ENCODE assay signal across 21 mouse cellular contexts in genomic region chr5:150122095-150122494, GRCm38 (mm10). TPM values are rescaled to one million over a fixed set of nuclear protein-coding genes. Genes with fewer than 3 reads are reported as not detected.
DNase-seq lines count a peak whose midpoint lies in the region; ATAC-seq and TF ChIP-seq lines count a peak whose summit lies in the region.
"Had no signal": no experiment of that assay in that cellular context is flagged by ENCODE, and none has a peak within 500 bp of the region (broad histone marks: within the 10 kb centered on the region; RNA-seq: fewer than 3 reads in every experiment).

No protein-coding gene starts in this region.

- no peaks in the 10 kb centered on the region for H3K79me2 ChIP-seq in MEL (ENCODE audit: control insufficient read depth, insufficient read depth, low read length, poor library complexity)

- TF ChIP-seq POLR2A in MEL (IDR thresholded peaks at IDR 0.05; ENCODE audit: control insufficient read depth in 1 of 2, insufficient read depth in 1 of 2, low read depth in 1 of 2, low read length in 2 of 2, poor library complexity in 1 of 2), result no peak

- peak; percentile 22 for ATAC-seq in granulocyte monocyte progenitor cell, adult 5-6 weeks (replicated peaks; ENCODE audit: poor library complexity, severe bottlenecking)
- ATAC-seq: activated CD4-positive, CD25-positive, alpha-beta regulatory T cell, adult 4 months; CD4-positive, CD25-positive, alpha-beta regulatory T cell, adult 4 months; forebrain, embryonic 13.5 days; forebrain, embryonic 15.5 days; forebrain, postnatal 0 days; Patski had no signal

- no peak for DNase-seq in layer of hippocampus, adult 2 months (ENCODE audit: low spot score in 2 of 2)
- no peak for DNase-seq in layer of hippocampus, adult 9-10 months (ENCODE audit: low spot score)
- DNase-seq in MEL (ENCODE audit: low read depth, low spot score), result peak; percentile 52
- DNase-seq in urinary bladder, postnatal 14 days (ENCODE audit: low spot score), result no peak
- no peak for DNase-seq in urinary bladder, postnatal 4 days (ENCODE audit: low spot score in 2 of 2)
- no peak for DNase-seq in gastrocnemius, postnatal 10 days
- DNase-seq: B cell, adult 2 months; cerebellum, adult 11-12 months; cerebellum, adult 9-11 months; forebrain, postnatal 0 days had no signal

- TF ChIP-seq CTCF in layer of hippocampus, adult 2 months (conservative IDR thresholded peaks at IDR 0.05), result no peak
- TF ChIP-seq CTCF in MEL (IDR thresholded peaks at IDR 0.05 in 2 of 3, conservative IDR thresholded peaks at IDR 0.05 in 1 of 3; ENCODE audit: control insufficient read depth in 1 of 3, insufficient read depth in 1 of 3, low read depth in 2 of 3, low read length in 3 of 3, poor library complexity in 1 of 3, severe bottlenecking in 1 of 3), result no peak; a peak in 1 of 6 replicates

- H3K9ac ChIP-seq in MEL (ENCODE audit: control insufficient read depth, low read depth, low read length, poor library complexity, severe bottlenecking), result no peak overlapping the region
- H3K9ac ChIP-seq: embryonic facial prominence, embryonic 12.5 days; forebrain, embryonic 13.5 days; forebrain, embryonic 15.5 days; forebrain, postnatal 0 days had no signal

- H3K9me3 ChIP-seq in MEL (replicated peaks; ENCODE audit: insufficient read depth, low read length), result no peaks in the 10 kb centered on the region
- H3K9me3 ChIP-seq: forebrain, embryonic 13.5 days; forebrain, embryonic 15.5 days had no signal

- peaks cover 0 to 4% of the 10 kb centered on the region in 2 experiments; a peak in 2 of 4 replicates for H3K36me3 ChIP-seq in MEL (ENCODE audit: control insufficient read depth in 1 of 2, insufficient read depth in 2 of 2, low read length in 2 of 2)
- H3K36me3 ChIP-seq: embryonic facial prominence, embryonic 10.5 days; embryonic facial prominence, embryonic 12.5 days; forebrain, embryonic 15.5 days; G1E had no signal

- TF ChIP-seq RAD21 in MEL (IDR thresholded peaks at IDR 0.05; ENCODE audit: low read depth, low read length), result no peak

- TF ChIP-seq EP300 in MEL (IDR thresholded peaks at IDR 0.05; ENCODE audit: low read depth in 1 of 2, low read length in 2 of 2), result no peak

- H3K4me3 ChIP-seq in layer of hippocampus, adult 2 months, result no peak overlapping the region; the same call in 1 of the 2 replicates
- no peak overlapping the region for H3K4me3 ChIP-seq in MEL (ENCODE audit: control insufficient read depth in 1 of 2, insufficient read depth in 1 of 2, low read depth in 2 of 2, low read length in 2 of 2)
- H3K4me3 ChIP-seq in brown adipose tissue, adult 24 weeks (ENCODE audit: insufficient read depth, low read depth, low read length), result no peak overlapping the region
- H3K4me3 ChIP-seq: embryonic facial prominence, embryonic 10.5 days; embryonic facial prominence, embryonic 12.5 days; forebrain, embryonic 13.5 days; forebrain, embryonic 15.5 days had no signal

- no peaks in the 10 kb centered on the region for H3K27me3 ChIP-seq in MEL (ENCODE audit: control insufficient read depth in 1 of 2, insufficient read depth in 2 of 2, low read length in 2 of 2)
- H3K27me3 ChIP-seq: CH12.LX; forebrain, embryonic 15.5 days; Patski had no signal

- H3K27ac ChIP-seq in layer of hippocampus, adult 2 months, result peak overlapping the region; percentile 81
- no peak overlapping the region for H3K27ac ChIP-seq in MEL (ENCODE audit: control insufficient read depth, low read depth, low read length)
- 0 out of 2 replicates have a peak overlapping the region, but pooled peaks have one; percentile 13 for H3K27ac ChIP-seq in brown adipose tissue, adult 24 weeks (replicated peaks; ENCODE audit: low read depth, low read length)
- H3K27ac ChIP-seq: embryonic facial prominence, embryonic 10.5 days; embryonic facial prominence, embryonic 12.5 days; forebrain, embryonic 13.5 days; forebrain, embryonic 15.5 days had no signal

- H3K4me1 ChIP-seq in MEL (ENCODE audit: control insufficient read depth in 1 of 2, insufficient read depth in 2 of 2, low read length in 2 of 2), result peaks cover 2 to 9% of the 10 kb centered on the region in 2 experiments; a peak in 3 of 4 replicates
- peaks cover 19% of the 10 kb centered on the region for H3K4me1 ChIP-seq in brown adipose tissue, adult 24 weeks (ENCODE audit: control insufficient read depth, insufficient read depth, insufficient read length, low read length)
- H3K4me1 ChIP-seq: embryonic facial prominence, embryonic 12.5 days; forebrain, embryonic 13.5 days had no signal

TF ChIP-seq in MEL, 35 proteins besides CTCF, POLR2A, EP300 and RAD21:
- TF ChIP-seq ZKSCAN1 (IDR thresholded peaks at IDR 0.05; ENCODE audit: low read depth, low read length), result no peak
- TF ChIP-seq RCOR1 (IDR thresholded peaks at IDR 0.05; ENCODE audit: low read depth, low read length), result 0 out of 2 replicates have a peak, but pooled peaks have one; percentile 8
- TF ChIP-seq ETS1 (IDR thresholded peaks at IDR 0.05; ENCODE audit: low read depth, low read length), result peak; percentile 64

RNA-seq across cellular contexts. Expression of gene Fry, which starts 3.6 kb away (rescaled TPM):
- total RNA-seq in layer of hippocampus, adult 2 months (2021), result 100 to 1,000 TPM; 215 to 246 TPM
- 2.3 TPM in 2 replicates for total RNA-seq in MEL (2012; rRNA removed)
- polyA plus RNA-seq in MEL (2012; ENCODE audit: insufficient read depth in 1 of 2, insufficient read length in 2 of 2, low read depth in 1 of 2, low replicate concordance in 2 of 2, missing spikeins in 1 of 2), result 1 to 10 TPM in 1 of 2 experiments, not detected in 1; 1.9 TPM
- 39.7 and 41.4 TPM in 2 replicates for polyA plus RNA-seq in brown adipose tissue, adult 24 weeks (2012; ENCODE audit: insufficient read depth, insufficient read length, missing spikeins)
- total RNA-seq in granulocyte monocyte progenitor cell, adult 5-6 weeks (2014; fragmentation: Nextera tagmentation), result 25.0 and 26.7 TPM in 2 replicates
- total RNA-seq in granulocyte monocyte progenitor cell, adult 5-6 weeks (2017), result 15.4 and 18.4 TPM in 2 replicates
- total RNA-seq in gastrocnemius, postnatal 10 days (2021), result 10 to 100 TPM; 77.1 to 89.4 TPM
